In the genomic region with DNA sequence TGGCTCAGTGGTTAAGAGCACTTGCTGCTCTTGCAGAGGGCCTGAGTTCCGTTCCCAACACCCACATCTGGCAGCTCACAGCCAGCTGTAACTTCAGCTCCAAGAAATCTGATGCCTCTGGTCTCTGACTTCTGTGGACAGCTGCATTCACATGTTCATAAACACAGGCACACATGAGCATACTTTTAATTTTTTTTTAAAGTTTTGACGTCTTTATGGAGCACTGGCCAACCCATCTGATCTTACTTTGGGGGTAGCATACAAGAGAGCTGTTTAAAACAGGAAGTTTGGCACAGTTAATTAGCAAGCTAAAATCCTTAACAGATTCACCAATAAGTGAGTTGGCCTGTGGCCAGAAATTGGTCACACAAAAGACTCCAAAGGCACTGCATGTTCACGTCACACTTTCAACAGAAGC, we compare ENCODE assay signal across 16 mouse cellular contexts.
DNase-seq lines count a peak whose midpoint lies in the region; ATAC-seq and TF ChIP-seq lines count a peak whose summit lies in the region.
"Had no signal": no experiment of that assay in that cellular context is flagged by ENCODE, and none has a peak within 500 bp of the region (broad histone marks: within the 10 kb centered on the region; RNA-seq: fewer than 3 reads in every experiment).

No protein-coding gene starts in this region.

- no peak overlapping the region for H3K4me2 ChIP-seq in midbrain, embryonic 14.5 days (ENCODE audit: low read length)
- no peak overlapping the region for H3K4me2 ChIP-seq in midbrain, embryonic 13.5 days (replicated peaks)
- H3K4me2 ChIP-seq in stomach, embryonic 15.5 days: no peak overlapping the region
- H3K4me2 ChIP-seq: embryonic facial prominence, embryonic 12.5 days had no signal

- no peak for TF ChIP-seq CTCF in gastrocnemius, adult 2 months (IDR thresholded peaks at IDR 0.05)

- no peak for ATAC-seq in midbrain, embryonic 14.5 days (ENCODE audit: low FRiP score, low TSS enrichment)
- ATAC-seq in midbrain, embryonic 13.5 days: no peak
- ATAC-seq in stomach, embryonic 15.5 days (ENCODE audit: insufficient read depth, low FRiP score, low read depth): no peak

- peaks cover 3% of the 10 kb centered on the region; the same call in 1 of the 2 replicates for H3K4me1 ChIP-seq in midbrain, embryonic 14.5 days (ENCODE audit: control insufficient read depth, insufficient read depth, low read length)
- H3K4me1 ChIP-seq in midbrain, embryonic 13.5 days (replicated peaks): peaks cover 17% of the 10 kb centered on the region; the same call in 1 of the 2 replicates
- peaks cover 20% of the 10 kb centered on the region for H3K4me1 ChIP-seq in stomach, embryonic 15.5 days

- H3K9ac ChIP-seq in midbrain, embryonic 14.5 days (replicated peaks; ENCODE audit: low read length): no peak overlapping the region
- no peak overlapping the region for H3K9ac ChIP-seq in midbrain, embryonic 13.5 days (replicated peaks)
- H3K9ac ChIP-seq in stomach, embryonic 15.5 days: no peak overlapping the region
- H3K9ac ChIP-seq: embryonic facial prominence, embryonic 12.5 days; kidney, embryonic 15.5 days; liver, embryonic 15.5 days; midbrain, embryonic 12.5 days; neural tube, embryonic 13.5 days had no signal

- H3K9me3 ChIP-seq in midbrain, embryonic 14.5 days (ENCODE audit: control insufficient read depth, low read length): no peaks in the 10 kb centered on the region
- H3K9me3 ChIP-seq in midbrain, embryonic 13.5 days: no peaks in the 10 kb centered on the region
- H3K9me3 ChIP-seq in stomach, embryonic 15.5 days: no peaks in the 10 kb centered on the region
- H3K9me3 ChIP-seq: embryonic facial prominence, embryonic 12.5 days; kidney, embryonic 15.5 days; liver, embryonic 15.5 days; midbrain, embryonic 12.5 days; neural tube, embryonic 13.5 days had no signal

- no peaks in the 10 kb centered on the region for H3K27me3 ChIP-seq in midbrain, embryonic 14.5 days (ENCODE audit: control insufficient read depth, insufficient read depth, low read length)
- H3K27me3 ChIP-seq in midbrain, embryonic 13.5 days: no peaks in the 10 kb centered on the region
- no peaks in the 10 kb centered on the region for H3K27me3 ChIP-seq in stomach, embryonic 15.5 days (replicated peaks)
- H3K27me3 ChIP-seq: embryonic facial prominence, embryonic 12.5 days; kidney, embryonic 15.5 days; liver, embryonic 15.5 days; neural tube, embryonic 13.5 days had no signal

- no peaks in the 10 kb centered on the region for H3K36me3 ChIP-seq in midbrain, embryonic 14.5 days (ENCODE audit: control insufficient read depth, insufficient read depth, low read length)
- H3K36me3 ChIP-seq in midbrain, embryonic 13.5 days: no peaks in the 10 kb centered on the region
- no peaks in the 10 kb centered on the region for H3K36me3 ChIP-seq in stomach, embryonic 15.5 days
- H3K36me3 ChIP-seq: embryonic facial prominence, embryonic 12.5 days; kidney, embryonic 15.5 days; liver, embryonic 15.5 days; midbrain, embryonic 12.5 days; neural tube, embryonic 13.5 days had no signal

- peak; percentile 70 for DNase-seq in gastrocnemius, adult 2 months
- DNase-seq in gastrocnemius, postnatal 4 days (ENCODE audit: low spot score in 2 of 2): no peak
- DNase-seq in midbrain, embryonic 14.5 days: peak; percentile 34
- DNase-seq in gastrocnemius, postnatal 14 days: peak; percentile 22
- DNase-seq in urinary bladder, adult 18-20 months (ENCODE audit: low spot score in 2 of 2): no peak
- no peak for DNase-seq in cerebellum, postnatal 14 days
- DNase-seq: adrenal gland, postnatal 14 days; thymus, postnatal 25 days had no signal

- H3K27ac ChIP-seq in gastrocnemius, adult 2 months: peak overlapping the region; percentile 92
- no peak overlapping the region for H3K27ac ChIP-seq in midbrain, embryonic 14.5 days (replicated peaks; ENCODE audit: low read depth, low read length)
- H3K27ac ChIP-seq in midbrain, embryonic 13.5 days: no peak overlapping the region
- peak overlapping the region; percentile 35; the same call in 1 of the 2 replicates for H3K27ac ChIP-seq in stomach, embryonic 15.5 days
- H3K27ac ChIP-seq: embryonic facial prominence, embryonic 12.5 days; kidney, embryonic 15.5 days; left cerebral cortex, adult 2 months; liver, embryonic 15.5 days; midbrain, embryonic 12.5 days; neural tube, embryonic 13.5 days had no signal

- peak overlapping the region; percentile 11; the same call in 1 of the 2 replicates for H3K4me3 ChIP-seq in gastrocnemius, adult 2 months
- H3K4me3 ChIP-seq in midbrain, embryonic 14.5 days (replicated peaks; ENCODE audit: low read depth, low read length): no peak overlapping the region
- H3K4me3 ChIP-seq in midbrain, embryonic 13.5 days (replicated peaks): no peak overlapping the region
- H3K4me3 ChIP-seq in stomach, embryonic 15.5 days (replicated peaks): no peak overlapping the region
- H3K4me3 ChIP-seq: embryonic facial prominence, embryonic 12.5 days; kidney, embryonic 15.5 days; left cerebral cortex, adult 2 months; liver, embryonic 15.5 days; midbrain, embryonic 12.5 days had no signal

- intact Hi-C loops in gastrocnemius, adult 2 months (cut with DNase I): loop anchor here (5.0 kb wide), 1 partner anchor 80 kb away; the partner anchor contains the start of gene Atl2
- intact Hi-C loops in gastrocnemius, postnatal 14 days (cut with DNase I; ENCODE audit: low total_unique reads): no loop called here

- 71% methylated on average over 3 of the region's 3 CpGs for WGBS in midbrain, embryonic 14.5 days
- 79% methylated on average over 3 of the region's 3 CpGs for WGBS in midbrain, embryonic 13.5 days
- WGBS in stomach, embryonic 15.5 days: 38% methylated on average over 3 of the region's 3 CpGs

Comparison
In these comparisons a context has a peak if more than half of its experiments do, and no peak if none do; other contexts are left out.
1. DNase-seq: peak in gastrocnemius, adult 2 months (single experiment), midbrain, embryonic 14.5 days (single experiment) and gastrocnemius, postnatal 14 days (single experiment); none in gastrocnemius, postnatal 4 days (0 of 2), urinary bladder, adult 18-20 months (0 of 2) and cerebellum, postnatal 14 days (0 of 2).
2. H3K27ac ChIP-seq: peak in gastrocnemius, adult 2 months (single experiment) and stomach, embryonic 15.5 days (single experiment); none in midbrain, embryonic 14.5 days (single experiment) and midbrain, embryonic 13.5 days (single experiment).